Mouse (Mus musculus) layer of hippocampus, adult 11-12 months (tissue): Measurements from ENCODE around the gene Exosc10.

Experiments
- DNase-seq: peaks from one replicate; pipeline ENCODE4 v3.0.0; 2022; ENCODE audit warnings: low spot score

Gene Exosc10

GRCm38 (mm10) chr4:148558297-148559000 lies at the start of gene Exosc10:
TSS of gene Exosc10 (plus strand) at chr4:148558429.
- peak; percentile 83 for DNase-seq

GRCm38 (mm10) chr4:148509450-148510084 lies 48.7 kb upstream of the Exosc10 start:
- no peak for DNase-seq

GRCm38 (mm10) chr4:148510691-148511090 lies 47.5 kb upstream of the Exosc10 start:
- DNase-seq = no peak

- no peak for DNase-seq
These were observed 46.9 kb upstream of the Exosc10 start for GRCm38 (mm10) chr4:148511334-148511733.

- peak; percentile 25 for DNase-seq
These were observed 45.1 kb upstream of the Exosc10 start for GRCm38 (mm10) chr4:148513021-148513559.

- DNase-seq = no peak
These were observed 42.9 kb upstream of the Exosc10 start for GRCm38 (mm10) chr4:148515313-148515712.

GRCm38 (mm10) chr4:148517809-148518208 lies 40.4 kb upstream of the Exosc10 start:
- no peak for DNase-seq

- DNase-seq = no peak
These were observed 39.9 kb upstream of the Exosc10 start for GRCm38 (mm10) chr4:148518235-148518795.

GRCm38 (mm10) chr4:148523538-148523937 lies 34.7 kb upstream of the Exosc10 start:
- DNase-seq = no peak

- no peak for DNase-seq
These were observed 30.9 kb upstream of the Exosc10 start for GRCm38 (mm10) chr4:148527158-148527910.

GRCm38 (mm10) chr4:148530351-148530750 lies 27.9 kb upstream of the Exosc10 start:
- no peak for DNase-seq

- no peak for DNase-seq
These were observed 27.5 kb upstream of the Exosc10 start for GRCm38 (mm10) chr4:148530778-148531177.

GRCm38 (mm10) chr4:148531341-148531740 lies 26.9 kb upstream of the Exosc10 start:
- no peak for DNase-seq

- no peak for DNase-seq
These were observed 25.7 kb upstream of the Exosc10 start for GRCm38 (mm10) chr4:148532516-148532915.

GRCm38 (mm10) chr4:148533613-148534328 lies 24.5 kb upstream of the Exosc10 start:
- DNase-seq = peak; percentile 39

- no peak for DNase-seq
These were observed 22.4 kb upstream of the Exosc10 start for GRCm38 (mm10) chr4:148535876-148536275.

GRCm38 (mm10) chr4:148549106-148549505 lies 9.1 kb upstream of the Exosc10 start:
- DNase-seq = no peak

GRCm38 (mm10) chr4:148557766-148558165 lies 463 bp upstream of the Exosc10 start:
- DNase-seq = no peak

GRCm38 (mm10) chr4:148562676-148563075 lies 4.4 kb downstream of the Exosc10 start:
- DNase-seq = no peak

GRCm38 (mm10) chr4:148563595-148563994 lies 5.4 kb downstream of the Exosc10 start:
- no peak for DNase-seq

GRCm38 (mm10) chr4:148570138-148570537 lies 11.9 kb downstream of the Exosc10 start:
- DNase-seq = no peak
